16 mouse cellular contexts compared by ENCODE assay signal in the genomic region with DNA sequence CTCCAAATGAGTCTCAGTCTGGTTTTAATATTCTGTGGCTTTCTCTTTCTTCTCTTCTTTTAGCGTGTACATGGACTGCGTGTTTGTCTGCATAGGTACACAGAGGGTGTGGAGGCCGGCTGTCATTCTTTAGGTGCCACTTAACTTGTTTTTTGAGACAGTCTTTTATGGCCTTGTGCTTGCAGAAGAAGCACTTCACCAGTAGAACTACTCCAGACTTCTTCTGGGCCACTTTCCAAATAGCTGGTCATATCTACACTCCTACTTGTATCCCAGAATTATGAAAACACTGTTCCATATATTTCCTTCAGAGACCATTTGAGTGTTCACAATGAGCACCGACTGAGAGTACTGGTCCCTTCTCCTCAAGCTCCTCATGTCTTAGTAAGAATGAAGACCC.
"Had no signal": no experiment of that assay in that cellular context is flagged by ENCODE, and none has a peak within 500 bp of the region (broad histone marks: within the 10 kb centered on the region; RNA-seq: fewer than 3 reads in every experiment).

No protein-coding gene starts in this region.

- H3K36me3 ChIP-seq: intestine, embryonic 15.5 days; liver, embryonic 13.5 days; midbrain, embryonic 12.5 days; midbrain, embryonic 15.5 days; neural tube, embryonic 12.5 days; neural tube, embryonic 15.5 days; stomach, embryonic 15.5 days had no signal

- H3K27ac ChIP-seq: intestine, embryonic 15.5 days; liver, embryonic 13.5 days; macrophage; midbrain, embryonic 12.5 days; midbrain, embryonic 15.5 days; neural tube, embryonic 12.5 days; neural tube, embryonic 15.5 days; stomach, embryonic 15.5 days had no signal

- DNase-seq: kidney, adult 18-20 months; kidney, adult 9 months; kidney, postnatal 14 days; kidney, postnatal 4 days; liver, embryonic 13.5 days; retina, postnatal 1 day; right cerebral cortex, postnatal 25 days; spleen, adult 18-20 months; thymus, postnatal 25 days had no signal

- H3K4me3 ChIP-seq: intestine, embryonic 15.5 days; liver, embryonic 13.5 days; midbrain, embryonic 12.5 days; midbrain, embryonic 15.5 days; neural tube, embryonic 12.5 days; neural tube, embryonic 15.5 days; stomach, embryonic 15.5 days had no signal

- H3K4me1 ChIP-seq: intestine, embryonic 15.5 days; midbrain, embryonic 12.5 days; neural tube, embryonic 12.5 days had no signal

- H3K27me3 ChIP-seq: intestine, embryonic 15.5 days; liver, embryonic 13.5 days; midbrain, embryonic 12.5 days; midbrain, embryonic 15.5 days; neural tube, embryonic 12.5 days; neural tube, embryonic 15.5 days; stomach, embryonic 15.5 days had no signal

- ATAC-seq: intestine, embryonic 15.5 days; midbrain, embryonic 15.5 days had no signal

- H3K9me3 ChIP-seq: intestine, embryonic 15.5 days; liver, embryonic 13.5 days; midbrain, embryonic 12.5 days; midbrain, embryonic 15.5 days; neural tube, embryonic 12.5 days; neural tube, embryonic 15.5 days; stomach, embryonic 15.5 days had no signal

- H3K9ac ChIP-seq: intestine, embryonic 15.5 days; liver, embryonic 13.5 days; midbrain, embryonic 12.5 days; midbrain, embryonic 15.5 days; neural tube, embryonic 12.5 days; neural tube, embryonic 15.5 days; stomach, embryonic 15.5 days had no signal

- H3K4me2 ChIP-seq: intestine, embryonic 15.5 days; liver, embryonic 13.5 days; midbrain, embryonic 12.5 days; midbrain, embryonic 15.5 days; neural tube, embryonic 12.5 days; neural tube, embryonic 15.5 days; stomach, embryonic 15.5 days had no signal
